Mouse (Mus musculus): ENCODE data around the gene Dcaf10. TPM values are rescaled to one million over a fixed set of nuclear protein-coding genes. Genes with fewer than 3 reads are reported as not detected.

The Dcaf10 gene
- 15.1 and 15.6 TPM in 2 replicates for polyA plus RNA-seq (2016; fragmentation: Nextera tagmentation; extraction: Ambion mirVana)

DNA sequence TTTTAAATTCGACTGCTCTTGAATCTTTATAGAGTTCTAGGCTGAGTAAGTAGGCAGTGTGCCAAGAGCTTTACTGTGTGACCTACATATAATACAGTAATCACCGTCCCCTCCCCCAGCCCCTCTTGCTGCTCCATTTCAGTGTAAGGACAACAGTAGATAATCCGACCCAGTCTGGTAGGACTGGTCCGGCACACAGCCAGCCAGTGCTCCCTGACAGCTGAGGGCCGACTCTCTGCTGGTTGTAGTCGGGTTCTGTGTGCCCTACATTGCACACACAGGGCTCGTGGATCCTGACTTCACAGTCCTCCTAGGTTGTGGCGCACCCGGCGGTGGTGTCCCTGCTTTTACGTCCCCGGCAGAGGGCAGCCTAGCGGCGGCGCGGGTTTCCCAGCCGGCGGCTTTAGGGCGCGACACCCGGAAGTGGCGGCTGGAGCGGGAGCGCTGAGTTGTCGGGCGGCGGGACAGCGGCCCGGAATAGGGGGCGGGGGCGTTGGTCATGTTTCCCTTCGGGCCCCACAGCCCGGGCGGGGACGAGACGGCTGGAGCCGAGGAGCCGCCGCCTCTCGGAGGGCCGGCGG lies at the start of gene Dcaf10:
TSS of gene Dcaf10 (plus strand) at position 433 of the 581 bp plus-strand sequence.
- Histone ChIP-seq H3K27ac (peak within 1 kb of the TSS; percentile 87), H3K4me2 (replicated peaks) (peak within 1 kb of the TSS; percentile 77), H3K27me3 (replicated peaks) (no peaks in the 10 kb centered on the region), H3K36me3 (0 out of 2 replicates have a peak, but pooled peaks cover 2% of the 10 kb centered on the region), H3K9ac (peak within 1 kb of the TSS; percentile 87), H3K4me3 (peak within 1 kb of the TSS; percentile 94), H3K9me3 (no peaks in the 10 kb centered on the region), H3K4me1 (peaks cover 13% of the 10 kb centered on the region)
- WGBS: 1% methylated on average over 40 of the region's 42 CpGs
- ATAC-seq (ENCODE audit: low FRiP score, low read depth): peak; percentile 95

GRCm38 (mm10) chr4:45296662-45297564 lies 45.0 kb upstream of the Dcaf10 start, which contains the start of gene Trmt10b:
Gene Trmt10b (plus strand): TSS chr4:45297127.
- peaks cover 6% of the 10 kb centered on the region; the same call in 1 of the 2 replicates for H3K4me1 ChIP-seq

GRCm38 (mm10) chr4:45305536-45305935 lies 36.4 kb upstream of the Dcaf10 start:
- Histone ChIP-seq H3K4me1 (no peaks in the 10 kb centered on the region), H3K36me3 (peaks cover 63% of the 10 kb centered on the region), H3K9ac (no peak overlapping the region), H3K4me3 (no peak overlapping the region), H3K4me2 (replicated peaks) (no peak overlapping the region), H3K27ac (no peak overlapping the region), H3K9me3 (no peaks in the 10 kb centered on the region), H3K27me3 (replicated peaks) (no peaks in the 10 kb centered on the region)
- ATAC-seq (ENCODE audit: low FRiP score, low read depth): no peak
- WGBS: 96% methylated on average over 14 of the region's 14 CpGs

More at GRCm38 (mm10) chr4:45296662-45297564, 45.0 kb upstream of the Dcaf10 start, which contains the start of gene Trmt10b:
- H3K27ac ChIP-seq: no peak within 1 kb of the TSS
- H3K4me3 ChIP-seq: peak within 1 kb of the TSS; percentile 69
- H3K4me2 ChIP-seq (replicated peaks): peak within 1 kb of the TSS; percentile 65
- H3K36me3 ChIP-seq: peaks cover 13% of the 10 kb centered on the region
- no peaks in the 10 kb centered on the region for H3K27me3 ChIP-seq (replicated peaks)
- 20% methylated on average over 27 of the region's 27 CpGs for WGBS
- no peaks in the 10 kb centered on the region for H3K9me3 ChIP-seq
- H3K9ac ChIP-seq: peak within 1 kb of the TSS; percentile 53
- ATAC-seq (ENCODE audit: low FRiP score, low read depth): peak; percentile 89

DNA sequence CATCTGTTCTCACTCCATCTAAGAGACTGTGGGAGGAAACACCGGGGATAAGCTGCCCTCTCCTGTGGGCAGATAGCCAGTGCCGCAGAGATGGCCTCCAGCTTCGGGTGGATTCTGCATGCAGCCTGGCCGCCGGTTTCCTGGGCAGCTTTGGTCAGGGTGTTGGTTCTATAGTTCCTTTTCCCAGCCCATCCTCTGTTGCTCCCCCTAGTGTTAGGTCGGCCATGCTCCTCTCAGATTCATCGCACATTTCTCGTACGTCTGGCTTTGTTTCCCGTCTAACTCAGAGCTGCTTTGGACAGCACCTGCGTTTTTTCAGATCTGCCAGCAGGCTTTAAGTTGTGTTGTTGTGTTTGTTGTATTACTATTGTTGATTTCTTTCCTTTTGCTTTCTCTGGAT lies 33.9 kb upstream of the Dcaf10 start:
- ATAC-seq (ENCODE audit: low FRiP score, low read depth): no peak
- H3K27me3 ChIP-seq (replicated peaks): no peaks in the 10 kb centered on the region
- no peaks in the 10 kb centered on the region for H3K9me3 ChIP-seq
- WGBS: 39% methylated on average over 11 of the region's 11 CpGs
- H3K4me1 ChIP-seq: no peaks in the 10 kb centered on the region
- no peak overlapping the region for H3K9ac ChIP-seq
- H3K4me2 ChIP-seq (replicated peaks): no peak overlapping the region
- H3K4me3 ChIP-seq: no peak overlapping the region
- no peak overlapping the region for H3K27ac ChIP-seq
- H3K36me3 ChIP-seq: peaks cover 56% of the 10 kb centered on the region

GRCm38 (mm10) chr4:45308606-45309005 lies 33.3 kb upstream of the Dcaf10 start:
- Histone ChIP-seq H3K4me3 (no peak overlapping the region), H3K27ac (no peak overlapping the region), H3K9me3 (no peaks in the 10 kb centered on the region), H3K36me3 (peaks cover 55% of the 10 kb centered on the region), H3K27me3 (replicated peaks) (no peaks in the 10 kb centered on the region), H3K4me2 (replicated peaks) (no peak overlapping the region), H3K9ac (no peak overlapping the region), H3K4me1 (no peaks in the 10 kb centered on the region)
- WGBS: 90% methylated on average over 6 of the region's 6 CpGs
- no peak for ATAC-seq (ENCODE audit: low FRiP score, low read depth)

- Histone ChIP-seq H3K4me3 (no peak overlapping the region), H3K4me1 (no peaks in the 10 kb centered on the region), H3K27ac (no peak overlapping the region), H3K9me3 (no peaks in the 10 kb centered on the region), H3K36me3 (peaks cover 55% of the 10 kb centered on the region), H3K27me3 (replicated peaks) (no peaks in the 10 kb centered on the region), H3K4me2 (replicated peaks) (no peak overlapping the region), H3K9ac (no peak overlapping the region)
- no peak for ATAC-seq (ENCODE audit: low FRiP score, low read depth)
- WGBS: 96% methylated on average over 2 of the region's 2 CpGs
Observed at GRCm38 (mm10) chr4:45311056-45311455, 30.8 kb upstream of the Dcaf10 start.

- H3K4me2 ChIP-seq (replicated peaks): peak overlapping the region; percentile 79
- peaks cover 27% of the 10 kb centered on the region for H3K36me3 ChIP-seq
- H3K27ac ChIP-seq: peak overlapping the region; percentile 65
- under 1% methylated on average over 56 of the region's 56 CpGs for WGBS
- no peaks in the 10 kb centered on the region for H3K9me3 ChIP-seq
- peak overlapping the region; percentile 91 for H3K9ac ChIP-seq
- peaks cover 22% of the 10 kb centered on the region for H3K27me3 ChIP-seq (replicated peaks)
- peak overlapping the region; percentile 93 for H3K4me3 ChIP-seq
- ATAC-seq (ENCODE audit: low FRiP score, low read depth): peak; percentile 87
- peaks cover 15% of the 10 kb centered on the region for H3K4me1 ChIP-seq
Observed at GRCm38 (mm10) chr4:45320159-45320816, 21.6 kb upstream of the Dcaf10 start.

DNA sequence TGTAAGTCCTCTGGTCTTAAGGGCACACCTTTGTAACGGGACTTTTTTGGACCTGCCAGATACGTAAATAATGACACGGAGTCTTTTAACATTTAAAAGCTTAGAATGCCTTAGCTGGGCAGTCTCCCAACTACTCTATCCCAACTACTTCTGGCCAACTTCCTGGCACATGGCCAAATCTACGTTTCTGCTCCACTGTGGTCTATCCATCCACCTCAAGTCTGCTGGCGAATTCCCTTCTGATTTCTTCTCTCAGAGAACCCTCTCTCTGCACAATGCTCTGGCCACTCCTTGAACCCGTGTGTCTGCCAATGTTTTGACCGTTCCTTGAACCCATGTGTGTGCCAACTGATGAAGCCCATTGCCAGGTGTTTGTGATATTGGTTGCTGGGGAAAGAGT lies 10.8 kb upstream of the Dcaf10 start:
- H3K27me3 ChIP-seq (replicated peaks): no peaks in the 10 kb centered on the region
- 88% methylated on average over 7 of the region's 7 CpGs for WGBS
- H3K9ac ChIP-seq: no peak overlapping the region
- H3K4me2 ChIP-seq (replicated peaks): no peak overlapping the region
- no peak overlapping the region for H3K27ac ChIP-seq
- H3K9me3 ChIP-seq: no peaks in the 10 kb centered on the region
- no peak overlapping the region for H3K4me3 ChIP-seq
- no peaks in the 10 kb centered on the region for H3K36me3 ChIP-seq
- no peaks in the 10 kb centered on the region for H3K4me1 ChIP-seq
- no peak for ATAC-seq (ENCODE audit: low FRiP score, low read depth)

DNA sequence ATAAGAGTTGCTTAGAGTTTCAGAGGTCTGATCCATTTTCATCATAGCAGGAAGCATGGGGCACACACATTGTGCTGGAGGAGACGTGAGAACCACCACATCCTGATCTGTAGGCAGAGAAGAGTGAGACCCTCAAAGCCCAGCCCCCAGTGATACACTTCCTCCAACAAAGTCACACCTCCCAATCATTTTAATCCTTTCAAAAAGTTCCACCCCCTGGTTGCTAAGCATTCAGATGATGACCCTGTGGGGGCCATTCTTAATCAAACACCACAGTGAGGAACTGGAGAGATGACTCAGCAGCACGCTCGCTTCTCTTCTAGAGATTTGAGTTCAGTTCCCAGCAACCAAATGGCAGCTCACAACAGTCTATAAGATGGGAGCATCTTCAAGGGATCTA lies 9.4 kb upstream of the Dcaf10 start:
- Histone ChIP-seq H3K9ac (no peak overlapping the region), H3K9me3 (no peaks in the 10 kb centered on the region), H3K4me2 (replicated peaks) (no peak overlapping the region), H3K4me3 (no peak overlapping the region), H3K27me3 (replicated peaks) (no peaks in the 10 kb centered on the region), H3K36me3 (no peaks in the 10 kb centered on the region), H3K4me1 (no peaks in the 10 kb centered on the region), H3K27ac (no peak overlapping the region)
- WGBS: 78% methylated on average over 3 of the region's 3 CpGs
- no peak for ATAC-seq (ENCODE audit: low FRiP score, low read depth)

DNA sequence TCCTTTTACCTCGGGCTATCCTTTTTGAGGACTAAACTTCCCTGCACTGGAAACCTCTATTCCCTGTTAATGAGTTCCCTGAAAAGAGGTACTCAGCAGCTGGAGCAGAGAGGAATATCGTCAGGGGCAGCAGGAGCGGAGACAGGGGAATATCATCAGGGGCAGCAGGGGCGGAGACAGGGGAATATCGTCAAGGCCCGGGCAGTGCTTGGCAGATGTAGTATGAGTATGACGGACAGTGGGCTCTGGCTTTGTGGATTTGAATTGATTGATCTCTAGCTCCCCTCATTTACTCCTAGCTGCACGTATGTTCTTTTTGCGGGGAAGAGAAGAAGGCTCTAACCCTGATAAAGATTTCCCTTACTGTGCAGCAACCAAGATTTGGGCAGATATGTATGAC lies 675 bp upstream of the Dcaf10 start:
- WGBS: 64% methylated on average over 9 of the region's 9 CpGs
- ATAC-seq (ENCODE audit: low FRiP score, low read depth): no peak
- Histone ChIP-seq H3K9ac (peak overlapping the region; percentile 87), H3K4me2 (replicated peaks) (peak overlapping the region; percentile 77), H3K36me3 (0 out of 2 replicates have a peak, but pooled peaks cover under 1% of the 10 kb centered on the region), H3K4me3 (no peak overlapping the region; the same call in 1 of the 2 replicates), H3K27ac (peak overlapping the region; percentile 87; the same call in 1 of the 2 replicates), H3K4me1 (peaks cover 13% of the 10 kb centered on the region), H3K27me3 (replicated peaks) (no peaks in the 10 kb centered on the region), H3K9me3 (no peaks in the 10 kb centered on the region)

DNA sequence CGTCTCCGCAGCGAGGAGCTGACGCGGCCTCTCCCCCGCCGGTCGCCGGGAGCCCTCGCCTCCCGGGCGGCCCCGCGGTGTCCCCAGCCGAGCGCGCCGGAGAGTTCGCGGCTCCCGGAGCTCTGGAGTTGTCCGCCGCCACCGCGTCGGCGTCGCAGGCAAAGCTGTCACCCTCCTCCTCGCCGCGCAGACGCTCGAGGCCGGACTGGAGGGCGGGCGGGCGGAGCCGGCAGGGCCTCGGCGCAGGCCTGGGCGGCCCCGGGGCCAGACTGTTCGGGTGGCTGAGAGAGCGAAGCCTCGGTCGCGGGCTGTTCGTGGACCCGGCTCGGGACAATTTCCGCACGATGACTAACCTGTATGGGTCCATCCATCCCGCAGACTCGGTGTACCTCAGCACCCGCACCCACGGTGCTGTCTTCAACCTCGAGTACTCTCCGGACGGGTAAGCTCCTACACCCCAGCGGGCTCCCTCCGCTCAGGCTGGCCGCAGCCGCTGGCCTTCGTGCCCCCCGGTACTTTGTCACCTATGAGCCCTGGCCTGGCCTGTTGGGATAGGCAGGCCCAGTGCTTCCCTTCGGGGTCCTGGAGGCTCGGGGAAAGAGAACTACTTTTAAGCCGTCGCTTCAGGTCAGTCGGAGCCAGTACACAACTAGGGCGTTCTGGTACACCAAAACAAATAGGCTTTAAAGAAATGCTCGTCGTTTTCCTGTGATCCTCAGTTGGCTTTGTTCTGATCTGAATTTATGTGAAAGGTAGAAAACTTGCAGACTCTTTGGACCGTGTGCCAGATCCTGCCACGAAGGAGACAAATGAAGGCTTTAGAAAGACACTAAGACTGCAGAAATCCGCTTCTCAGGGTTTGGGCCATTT lies 620 bp downstream of the Dcaf10 start, which contains the start of gene Exosc3:
TSS of gene Exosc3 (minus strand) at position 447 of the 870 bp plus-strand sequence.
- Histone ChIP-seq H3K27ac (peak within 1 kb of the TSS; percentile 87), H3K9me3 (no peaks in the 10 kb centered on the region), H3K27me3 (replicated peaks) (no peaks in the 10 kb centered on the region), H3K9ac (peak within 1 kb of the TSS; percentile 87), H3K4me3 (peak within 1 kb of the TSS; percentile 94), H3K4me2 (replicated peaks) (peak within 1 kb of the TSS; percentile 77), H3K4me1 (peaks cover 13% of the 10 kb centered on the region), H3K36me3 (peaks cover 5% of the 10 kb centered on the region; the same call in 1 of the 2 replicates)
- under 1% methylated on average over 76 of the region's 76 CpGs for WGBS
- ATAC-seq (ENCODE audit: low FRiP score, low read depth): peak; percentile 85
